Mouse (Mus musculus): ENCODE results near the gene Bpifa3. TPM values are rescaled to one million over a fixed set of nuclear protein-coding genes. Genes with fewer than 3 reads are reported as not detected.

Gene Bpifa3
- 195 and 226 TPM in 2 replicates for polyA plus RNA-seq (2012; rRNA removed)

GRCm38 (mm10) chr2:154130120-154130519 is at the start of gene Bpifa3:
Gene Bpifa3 (plus strand): TSS chr2:154130336.
- peak within 1 kb of the TSS; percentile 84 for H3K4me3 ChIP-seq (ENCODE audit: control insufficient read depth, low read depth, low read length)
- H3K27ac ChIP-seq (ENCODE audit: control insufficient read depth, insufficient read depth, low read depth, low read length), result 0 out of 2 replicates have a peak within 1 kb of the TSS, but pooled peaks have one; percentile 5
- TF ChIP-seq CTCF (IDR thresholded peaks at IDR 0.05; ENCODE audit: control insufficient read depth, insufficient read depth, insufficient replicate concordance, low read depth, low read length) (no peak), POLR2A (IDR thresholded peaks at IDR 0.05; ENCODE audit: control insufficient read depth, low read depth, low read length) (peak; percentile 48; the same call in 1 of the 2 replicates)
- no peaks in the 10 kb centered on the region for H3K4me1 ChIP-seq (ENCODE audit: control insufficient read depth, insufficient read depth, low read length)
- no peaks in the 10 kb centered on the region for H3K27me3 ChIP-seq (ENCODE audit: control insufficient read depth, insufficient read depth, low read length)
- no peaks in the 10 kb centered on the region for H3K36me3 ChIP-seq (ENCODE audit: control insufficient read depth, insufficient read depth, low read length)

GRCm38 (mm10) chr2:154097734-154098133 is 32.4 kb upstream of the Bpifa3 start:
- H3K27ac ChIP-seq (ENCODE audit: control insufficient read depth, insufficient read depth, low read depth, low read length), result no peak overlapping the region
- no peaks in the 10 kb centered on the region for H3K36me3 ChIP-seq (ENCODE audit: control insufficient read depth, insufficient read depth, low read length)
- no peak for TF ChIP-seq POLR2A (IDR thresholded peaks at IDR 0.05; ENCODE audit: control insufficient read depth, low read depth, low read length)
- TF ChIP-seq CTCF (IDR thresholded peaks at IDR 0.05; ENCODE audit: control insufficient read depth, insufficient read depth, insufficient replicate concordance, low read depth, low read length), result no peak
- no peaks in the 10 kb centered on the region for H3K27me3 ChIP-seq (ENCODE audit: control insufficient read depth, insufficient read depth, low read length)
- H3K4me3 ChIP-seq (ENCODE audit: control insufficient read depth, low read depth, low read length), result no peak overlapping the region
- H3K4me1 ChIP-seq (ENCODE audit: control insufficient read depth, insufficient read depth, low read length), result no peaks in the 10 kb centered on the region

- Histone ChIP-seq H3K4me1 (ENCODE audit: control insufficient read depth, insufficient read depth, low read length) (no peaks in the 10 kb centered on the region), H3K36me3 (ENCODE audit: control insufficient read depth, insufficient read depth, low read length) (no peaks in the 10 kb centered on the region), H3K27me3 (ENCODE audit: control insufficient read depth, insufficient read depth, low read length) (no peaks in the 10 kb centered on the region), H3K4me3 (ENCODE audit: control insufficient read depth, low read depth, low read length) (no peak overlapping the region), H3K27ac (ENCODE audit: control insufficient read depth, insufficient read depth, low read depth, low read length) (no peak overlapping the region)
- TF ChIP-seq POLR2A (IDR thresholded peaks at IDR 0.05; ENCODE audit: control insufficient read depth, low read depth, low read length), result no peak
- TF ChIP-seq CTCF (IDR thresholded peaks at IDR 0.05; ENCODE audit: control insufficient read depth, insufficient read depth, insufficient replicate concordance, low read depth, low read length), result no peak
Measured at GRCm38 (mm10) chr2:154117381-154117780, 12.8 kb upstream of the Bpifa3 start.

- H3K4me3 ChIP-seq (ENCODE audit: control insufficient read depth, low read depth, low read length), result no peak within 1 kb of the TSS
- H3K27me3 ChIP-seq (ENCODE audit: control insufficient read depth, insufficient read depth, low read length), result no peaks in the 10 kb centered on the region
- no peak for TF ChIP-seq CTCF (IDR thresholded peaks at IDR 0.05; ENCODE audit: control insufficient read depth, insufficient read depth, insufficient replicate concordance, low read depth, low read length)
- no peak for TF ChIP-seq POLR2A (IDR thresholded peaks at IDR 0.05; ENCODE audit: control insufficient read depth, low read depth, low read length)
- no peaks in the 10 kb centered on the region for H3K4me1 ChIP-seq (ENCODE audit: control insufficient read depth, insufficient read depth, low read length)
- H3K36me3 ChIP-seq (ENCODE audit: control insufficient read depth, insufficient read depth, low read length), result no peaks in the 10 kb centered on the region
- H3K27ac ChIP-seq (ENCODE audit: control insufficient read depth, insufficient read depth, low read depth, low read length), result no peak within 1 kb of the TSS
Measured at GRCm38 (mm10) chr2:154142580-154142979, 12.4 kb downstream of the Bpifa3 start, which contains the start of gene Bpifa1. Gene Bpifa1 (plus strand): TSS chr2:154142880.

- Histone ChIP-seq H3K4me1 (ENCODE audit: control insufficient read depth, insufficient read depth, low read length) (no peaks in the 10 kb centered on the region), H3K4me3 (ENCODE audit: control insufficient read depth, low read depth, low read length) (no peak overlapping the region), H3K27ac (ENCODE audit: control insufficient read depth, insufficient read depth, low read depth, low read length) (no peak overlapping the region), H3K27me3 (ENCODE audit: control insufficient read depth, insufficient read depth, low read length) (no peaks in the 10 kb centered on the region), H3K36me3 (ENCODE audit: control insufficient read depth, insufficient read depth, low read length) (no peaks in the 10 kb centered on the region)
- TF ChIP-seq CTCF (IDR thresholded peaks at IDR 0.05; ENCODE audit: control insufficient read depth, insufficient read depth, insufficient replicate concordance, low read depth, low read length) (no peak), POLR2A (IDR thresholded peaks at IDR 0.05; ENCODE audit: control insufficient read depth, low read depth, low read length) (no peak)
Measured at GRCm38 (mm10) chr2:154143735-154144134, 13.6 kb downstream of the Bpifa3 start.

- Histone ChIP-seq H3K36me3 (ENCODE audit: control insufficient read depth, insufficient read depth, low read length) (no peaks in the 10 kb centered on the region), H3K4me1 (ENCODE audit: control insufficient read depth, insufficient read depth, low read length) (no peaks in the 10 kb centered on the region), H3K27ac (ENCODE audit: control insufficient read depth, insufficient read depth, low read depth, low read length) (no peak overlapping the region), H3K4me3 (ENCODE audit: control insufficient read depth, low read depth, low read length) (no peak overlapping the region), H3K27me3 (ENCODE audit: control insufficient read depth, insufficient read depth, low read length) (no peaks in the 10 kb centered on the region)
- TF ChIP-seq POLR2A (IDR thresholded peaks at IDR 0.05; ENCODE audit: control insufficient read depth, low read depth, low read length), result no peak
- TF ChIP-seq CTCF (IDR thresholded peaks at IDR 0.05; ENCODE audit: control insufficient read depth, insufficient read depth, insufficient replicate concordance, low read depth, low read length), result no peak
Measured at GRCm38 (mm10) chr2:154147496-154147895, 17.4 kb downstream of the Bpifa3 start.

GRCm38 (mm10) chr2:154158433-154158832 is 28.3 kb downstream of the Bpifa3 start:
- TF ChIP-seq CTCF (IDR thresholded peaks at IDR 0.05; ENCODE audit: control insufficient read depth, insufficient read depth, insufficient replicate concordance, low read depth, low read length) (peak; percentile 51; the same call in 1 of the 2 replicates), POLR2A (IDR thresholded peaks at IDR 0.05; ENCODE audit: control insufficient read depth, low read depth, low read length) (no peak)
- Histone ChIP-seq H3K4me1 (ENCODE audit: control insufficient read depth, insufficient read depth, low read length) (no peaks in the 10 kb centered on the region), H3K27ac (ENCODE audit: control insufficient read depth, insufficient read depth, low read depth, low read length) (no peak overlapping the region), H3K36me3 (ENCODE audit: control insufficient read depth, insufficient read depth, low read length) (no peaks in the 10 kb centered on the region), H3K4me3 (ENCODE audit: control insufficient read depth, low read depth, low read length) (no peak overlapping the region), H3K27me3 (ENCODE audit: control insufficient read depth, insufficient read depth, low read length) (no peaks in the 10 kb centered on the region)
